Mouse (Mus musculus) ES-E14 (cell line): ENCODE results near the gene Acox2.

Source experiments
- CHD2 ChIP-seq: IDR thresholded peaks from 2 replicates; pipeline ENCODE4 v1.6.1; 2014; ENCODE audit warnings: mild to moderate bottlenecking, low read depth, low read length, inconsistent platforms
- HCFC1 ChIP-seq: IDR thresholded peaks from 2 replicates; pipeline ENCODE4 v1.6.1; 2012; ENCODE audit warnings: low read length, inconsistent platforms, borderline replicate concordance; ENCODE audit not compliant: insufficient read depth
- MAFK ChIP-seq: IDR thresholded peaks from 2 replicates; pipeline ENCODE4 v1.6.1; 2014; ENCODE audit warnings: mild to moderate bottlenecking, low read depth, low read length, inconsistent platforms; ENCODE audit not compliant: insufficient read depth
- ZC3H11A ChIP-seq: IDR thresholded peaks from 2 replicates; pipeline ENCODE4 v1.6.1; 2012; ENCODE audit warnings: low read depth, mild to moderate bottlenecking, inconsistent platforms, low read length, borderline replicate concordance
- ZNF384 ChIP-seq: IDR thresholded peaks from 2 replicates; pipeline ENCODE4 v1.6.1; 2012; ENCODE audit warnings: low read depth, low read length, inconsistent platforms

DNA sequence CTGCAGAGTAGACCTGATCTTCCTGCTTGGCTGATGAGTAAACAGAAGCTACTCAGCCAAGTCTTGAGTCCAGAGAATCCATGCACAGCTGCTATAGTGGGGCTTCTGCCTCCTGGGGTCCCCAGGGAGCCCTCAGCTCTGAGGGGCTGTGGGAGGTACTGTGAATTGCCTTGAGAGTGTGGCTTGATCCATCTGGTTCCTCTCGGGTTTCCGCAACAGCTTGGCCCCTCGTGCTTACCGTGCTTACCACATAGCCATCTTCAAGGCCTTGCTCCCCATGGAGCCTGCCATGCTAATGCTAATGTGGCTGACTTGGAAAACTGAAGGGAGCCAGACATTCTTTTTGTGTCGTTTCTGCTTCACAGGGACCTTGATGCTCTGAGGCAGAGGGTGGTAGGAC lies 52.0 kb downstream of the Acox2 start:
- TF ChIP-seq ZNF384 (no peak), ZC3H11A (no peak), CHD2 (no peak), MAFK (no peak), HCFC1 (no peak)
